Mouse (Mus musculus): ENCODE measurements around the gene Tmem87b. TPM values are rescaled to one million over a fixed set of nuclear protein-coding genes. Genes with fewer than 3 reads are reported as not detected.

Gene Tmem87b
- total and polyA plus RNA-seq, 2 experiments from 2014 or later = 34.3 to 40.7 TPM

- ATAC-seq (no peak), DNase-seq (no peak)
- no peaks in the 10 kb centered on the region for H3K27me3 ChIP-seq (ENCODE audit: insufficient read depth, low read length)
- H3K36me3 ChIP-seq (ENCODE audit: insufficient read depth) = 0 out of 2 replicates have a peak, but pooled peaks cover 7% of the 10 kb centered on the region
- peak overlapping the region; percentile 76 for H3K9ac ChIP-seq
- H3K4me2 ChIP-seq (ENCODE audit: low read depth) = peak overlapping the region; percentile 76
- 12% methylated on average over 14 of the region's 14 CpGs for whole genome bisulfite sequencing
- H3K9me3 ChIP-seq (ENCODE audit: low read length) = no peaks in the 10 kb centered on the region
- TF ChIP-seq CTCF (IDR thresholded peaks at IDR 0.05; ENCODE audit: low read depth) = no peak
- H3K4me3 ChIP-seq (ENCODE audit: low read depth, low read length) = peak overlapping the region; percentile 67
- H3K27ac ChIP-seq (ENCODE audit: low read depth, low read length) = peak overlapping the region; percentile 88
- no peaks in the 10 kb centered on the region for H3K4me1 ChIP-seq (ENCODE audit: insufficient read depth)
Measured at GRCm38 (mm10) chr2:128818956-128819643, 1.2 kb downstream of the Tmem87b start.

GRCm38 (mm10) chr2:128820631-128821030, 2.7 kb downstream of the Tmem87b start:
- H3K4me3 ChIP-seq (ENCODE audit: low read depth, low read length) = no peak overlapping the region
- H3K4me2 ChIP-seq (ENCODE audit: low read depth) = no peak overlapping the region
- TF ChIP-seq CTCF (IDR thresholded peaks at IDR 0.05; ENCODE audit: low read depth) = no peak
- H3K9ac ChIP-seq = no peak overlapping the region
- no peaks in the 10 kb centered on the region for H3K4me1 ChIP-seq (ENCODE audit: insufficient read depth)
- ATAC-seq = no peak
- H3K27me3 ChIP-seq (ENCODE audit: insufficient read depth, low read length) = no peaks in the 10 kb centered on the region
- H3K36me3 ChIP-seq (ENCODE audit: insufficient read depth) = 0 out of 2 replicates have a peak, but pooled peaks cover 7% of the 10 kb centered on the region
- no peak overlapping the region for H3K27ac ChIP-seq (ENCODE audit: low read depth, low read length)
- no peak for DNase-seq
- WGBS = 76% methylated on average over 2 of the region's 2 CpGs
- no peaks in the 10 kb centered on the region for H3K9me3 ChIP-seq (ENCODE audit: low read length)

- Histone ChIP-seq H3K4me1 (ENCODE audit: insufficient read depth) (no peaks in the 10 kb centered on the region), H3K4me3 (ENCODE audit: low read depth, low read length) (no peak overlapping the region), H3K9me3 (ENCODE audit: low read length) (no peaks in the 10 kb centered on the region), H3K9ac (no peak overlapping the region), H3K27me3 (ENCODE audit: insufficient read depth, low read length) (no peaks in the 10 kb centered on the region), H3K36me3 (ENCODE audit: insufficient read depth) (peaks cover 20% of the 10 kb centered on the region; the same call in 1 of the 2 replicates), H3K27ac (ENCODE audit: low read depth, low read length) (no peak overlapping the region), H3K4me2 (ENCODE audit: low read depth) (no peak overlapping the region)
- WGBS = 82% methylated on average over 5 of the region's 5 CpGs
- DNase-seq = no peak
- TF ChIP-seq CTCF (IDR thresholded peaks at IDR 0.05; ENCODE audit: low read depth) = no peak
- ATAC-seq = no peak
Measured at GRCm38 (mm10) chr2:128823893-128824292, 6.0 kb downstream of the Tmem87b start.

- Histone ChIP-seq H3K9ac (no peak overlapping the region), H3K36me3 (ENCODE audit: insufficient read depth) (peaks cover 46% of the 10 kb centered on the region), H3K4me1 (ENCODE audit: insufficient read depth) (no peaks in the 10 kb centered on the region), H3K9me3 (ENCODE audit: low read length) (no peaks in the 10 kb centered on the region), H3K4me2 (ENCODE audit: low read depth) (no peak overlapping the region), H3K27ac (ENCODE audit: low read depth, low read length) (no peak overlapping the region), H3K27me3 (ENCODE audit: insufficient read depth, low read length) (no peaks in the 10 kb centered on the region), H3K4me3 (ENCODE audit: low read depth, low read length) (no peak overlapping the region)
- ATAC-seq (no peak), DNase-seq (no peak)
- no peak for TF ChIP-seq CTCF (IDR thresholded peaks at IDR 0.05; ENCODE audit: low read depth)
- 95% methylated on average over 1 of the region's 1 CpGs for WGBS
Measured at GRCm38 (mm10) chr2:128827787-128828186, 9.9 kb downstream of the Tmem87b start.

GRCm38 (mm10) chr2:128832611-128833010, 14.7 kb downstream of the Tmem87b start:
- Histone ChIP-seq H3K36me3 (ENCODE audit: insufficient read depth) (peaks cover 65% of the 10 kb centered on the region), H3K4me2 (ENCODE audit: low read depth) (no peak overlapping the region), H3K4me1 (ENCODE audit: insufficient read depth) (no peaks in the 10 kb centered on the region), H3K9me3 (ENCODE audit: low read length) (no peaks in the 10 kb centered on the region), H3K4me3 (ENCODE audit: low read depth, low read length) (no peak overlapping the region), H3K27ac (ENCODE audit: low read depth, low read length) (no peak overlapping the region), H3K9ac (no peak overlapping the region), H3K27me3 (ENCODE audit: insufficient read depth, low read length) (no peaks in the 10 kb centered on the region)
- TF ChIP-seq CTCF (IDR thresholded peaks at IDR 0.05; ENCODE audit: low read depth) = no peak
- WGBS = 95% methylated on average over 3 of the region's 3 CpGs
- no peak for ATAC-seq
- no peak for DNase-seq

GRCm38 (mm10) chr2:128833035-128833434, 15.1 kb downstream of the Tmem87b start:
- Histone ChIP-seq H3K36me3 (ENCODE audit: insufficient read depth) (peaks cover 67% of the 10 kb centered on the region), H3K27me3 (ENCODE audit: insufficient read depth, low read length) (no peaks in the 10 kb centered on the region), H3K4me1 (ENCODE audit: insufficient read depth) (no peaks in the 10 kb centered on the region), H3K4me2 (ENCODE audit: low read depth) (no peak overlapping the region), H3K4me3 (ENCODE audit: low read depth, low read length) (no peak overlapping the region), H3K9me3 (ENCODE audit: low read length) (no peaks in the 10 kb centered on the region), H3K9ac (no peak overlapping the region), H3K27ac (ENCODE audit: low read depth, low read length) (no peak overlapping the region)
- no peak for ATAC-seq
- DNase-seq = no peak
- WGBS = 97% methylated on average over 2 of the region's 2 CpGs
- no peak for TF ChIP-seq CTCF (IDR thresholded peaks at IDR 0.05; ENCODE audit: low read depth)

GRCm38 (mm10) chr2:128833435-128833834, 15.5 kb downstream of the Tmem87b start:
- WGBS = 95% methylated on average over 2 of the region's 2 CpGs
- no peak overlapping the region for H3K4me2 ChIP-seq (ENCODE audit: low read depth)
- H3K27ac ChIP-seq (ENCODE audit: low read depth, low read length) = no peak overlapping the region
- ATAC-seq = no peak
- no peak for TF ChIP-seq CTCF (IDR thresholded peaks at IDR 0.05; ENCODE audit: low read depth)
- no peaks in the 10 kb centered on the region for H3K9me3 ChIP-seq (ENCODE audit: low read length)
- no peaks in the 10 kb centered on the region for H3K27me3 ChIP-seq (ENCODE audit: insufficient read depth, low read length)
- no peak for DNase-seq
- H3K4me3 ChIP-seq (ENCODE audit: low read depth, low read length) = no peak overlapping the region
- peaks cover 68% of the 10 kb centered on the region for H3K36me3 ChIP-seq (ENCODE audit: insufficient read depth)
- no peaks in the 10 kb centered on the region for H3K4me1 ChIP-seq (ENCODE audit: insufficient read depth)
- no peak overlapping the region for H3K9ac ChIP-seq
